Mouse (Mus musculus) forebrain, embryonic 14.5 days (tissue): ENCODE measurements around the gene Gm12216. TPM values are rescaled to one million over a fixed set of nuclear protein-coding genes. Genes with fewer than 3 reads are reported as not detected.

Experiments used
- ATAC-seq: fragments of 200-750 bp; cut with Nextera tagmentation; 2 replicates; pipeline ENCODE4 v1.8.0; 2017; ENCODE audit warnings: mild to moderate bottlenecking, moderate library complexity
- DNase-seq: peaks from one replicate; pipeline ENCODE4 v3.0.0-alpha.2; 2015; ENCODE audit warnings: low spot score
- H3K27ac ChIP-seq: fragments of 300-500 bp; sonication (generic); 2 replicates; pipeline ENCODE4 v1.5.1; 2014; ENCODE audit warnings: low read depth, mild to moderate bottlenecking, control low read depth, low read length, moderate library complexity
- H3K27me3 ChIP-seq: fragments of 300-500 bp; sonication (generic); replicated peaks from 2 replicates; pipeline ENCODE4 v1.6.1; 2014; ENCODE audit warnings: low read length, control low read depth, mixed read lengths; ENCODE audit not compliant: control insufficient read depth, insufficient read depth
- H3K36me3 ChIP-seq: fragments of 300-500 bp; sonication (generic); 2 replicates; pipeline ENCODE4 v1.6.1; 2014; ENCODE audit warnings: low read length, control low read depth; ENCODE audit not compliant: control insufficient read depth, insufficient read depth
- H3K4me1 ChIP-seq: fragments of 300-500 bp; sonication (generic); 2 replicates; pipeline ENCODE4 v1.6.1; 2014; ENCODE audit warnings: antibody characterized with exemption, low read length, control low read depth; ENCODE audit not compliant: control insufficient read depth, insufficient read depth
- H3K4me2 ChIP-seq: fragments of 300-500 bp; sonication (generic); 2 replicates; pipeline ENCODE4 v1.6.1; 2014; ENCODE audit warnings: mild to moderate bottlenecking, control low read depth, low read length
- H3K4me3 ChIP-seq: fragments of 300-500 bp; sonication (generic); 2 replicates; pipeline ENCODE4 v1.5.1; 2014; ENCODE audit warnings: low read depth, low read length, control low read depth
- H3K9ac ChIP-seq: fragments of 300-500 bp; sonication (generic); 2 replicates; pipeline ENCODE4 v1.6.1; 2014; ENCODE audit warnings: mild to moderate bottlenecking, low read length, control low read depth, moderate library complexity
- H3K9me3 ChIP-seq: fragments of 300-500 bp; sonication (generic); replicated peaks from 2 replicates; pipeline ENCODE4 v1.6.1; 2016; ENCODE audit warnings: low read length, control low read depth, mixed read lengths; ENCODE audit not compliant: control insufficient read depth
- WGBS: fragments of 180-500 bp; shearing (Covaris S2); extraction: QIAGEN DNeasy Blood & Tissue Kit; methylation state at CpG from one replicate; pipeline ENCODE4 v1.1.7; 2014; 5-methylcytosine and 5-hydroxymethylcytosine counted together
- polyA plus RNA-seq: library from polyadenylated mRNA; unstranded; fragments of >200 nt; fragmentation: Nextera tagmentation; extraction: Ambion mirVana; gene quantifications from 2 replicates; pipeline ENCODE4 v1.2.1, GENCODE M21; 2014

Gm12216 gene
- polyA plus RNA-seq, 1 experiment from 2014 or later: not detected

- no peaks in the 10 kb centered on the region for H3K9me3 ChIP-seq
- no peaks in the 10 kb centered on the region for H3K27me3 ChIP-seq
- DNase-seq (no peak), ATAC-seq (no peak)
- no peaks in the 10 kb centered on the region for H3K36me3 ChIP-seq
- H3K4me2 ChIP-seq: no peak overlapping the region
- H3K4me1 ChIP-seq: no peaks in the 10 kb centered on the region
- no peak overlapping the region for H3K27ac ChIP-seq
- H3K4me3 ChIP-seq: no peak overlapping the region
- no peak overlapping the region for H3K9ac ChIP-seq
- 87% methylated on average over 3 of the region's 3 CpGs for WGBS
Measured at GRCm38 (mm10) chr11:53785311-53785936, 73.6 kb downstream of the Gm12216 start.

- WGBS: 90% methylated on average over 9 of the region's 9 CpGs
- no peak overlapping the region for H3K4me3 ChIP-seq
- no peak for ATAC-seq
- H3K36me3 ChIP-seq: no peaks in the 10 kb centered on the region
- no peak overlapping the region for H3K9ac ChIP-seq
- no peak overlapping the region for H3K27ac ChIP-seq
- H3K27me3 ChIP-seq: no peaks in the 10 kb centered on the region
- no peaks in the 10 kb centered on the region for H3K4me1 ChIP-seq
- no peak overlapping the region for H3K4me2 ChIP-seq
- no peaks in the 10 kb centered on the region for H3K9me3 ChIP-seq
- no peak for DNase-seq
Measured at GRCm38 (mm10) chr11:53783288-53783687, 75.8 kb downstream of the Gm12216 start.

GRCm38 (mm10) chr11:53781964-53782363 lies 77.1 kb downstream of the Gm12216 start:
- Histone ChIP-seq H3K27ac (no peak overlapping the region), H3K4me1 (no peaks in the 10 kb centered on the region), H3K27me3 (no peaks in the 10 kb centered on the region), H3K4me2 (no peak overlapping the region), H3K4me3 (no peak overlapping the region), H3K9ac (no peak overlapping the region), H3K9me3 (no peaks in the 10 kb centered on the region), H3K36me3 (no peaks in the 10 kb centered on the region)
- 88% methylated on average over 7 of the region's 7 CpGs for WGBS
- DNase-seq (no peak), ATAC-seq (no peak)

GRCm38 (mm10) chr11:53781201-53781775 lies 77.8 kb downstream of the Gm12216 start:
- H3K4me3 ChIP-seq: no peak overlapping the region
- DNase-seq (no peak), ATAC-seq (no peak)
- H3K27ac ChIP-seq: no peak overlapping the region
- H3K27me3 ChIP-seq: no peaks in the 10 kb centered on the region
- no peak overlapping the region for H3K9ac ChIP-seq
- 0 out of 2 replicates have a peak, but pooled peaks cover 2% of the 10 kb centered on the region for H3K36me3 ChIP-seq
- no peaks in the 10 kb centered on the region for H3K9me3 ChIP-seq
- WGBS: 93% methylated on average over 4 of the region's 4 CpGs
- H3K4me2 ChIP-seq: no peak overlapping the region
- H3K4me1 ChIP-seq: no peaks in the 10 kb centered on the region

DNA sequence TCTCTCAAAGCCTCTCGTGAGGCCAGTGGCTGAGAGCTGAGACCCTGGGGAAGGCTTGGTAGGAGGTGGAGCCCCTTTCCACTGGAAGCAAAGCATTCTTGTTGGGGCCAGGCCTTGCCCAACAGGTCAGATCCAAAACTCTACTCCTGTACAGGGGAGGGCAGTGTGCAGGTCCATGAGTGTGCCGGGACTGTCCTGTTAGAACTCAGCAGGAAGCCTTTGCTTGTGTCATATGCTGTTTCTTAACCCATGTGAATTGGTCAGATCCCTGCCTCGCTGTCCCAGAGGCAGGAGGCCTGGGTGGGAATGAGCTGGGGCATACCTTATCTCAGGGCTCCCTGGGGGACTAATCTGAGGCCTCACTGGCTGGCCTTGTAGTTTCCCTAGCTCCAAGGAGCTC lies 78.8 kb downstream of the Gm12216 start:
- H3K27me3 ChIP-seq: no peaks in the 10 kb centered on the region
- no peak overlapping the region for H3K9ac ChIP-seq
- 0 out of 2 replicates have a peak, but pooled peaks cover 2% of the 10 kb centered on the region for H3K36me3 ChIP-seq
- H3K4me3 ChIP-seq: no peak overlapping the region
- H3K4me2 ChIP-seq: no peak overlapping the region
- WGBS: 61% methylated on average over 3 of the region's 3 CpGs
- no peaks in the 10 kb centered on the region for H3K9me3 ChIP-seq
- DNase-seq (no peak), ATAC-seq (no peak)
- H3K4me1 ChIP-seq: no peaks in the 10 kb centered on the region
- no peak overlapping the region for H3K27ac ChIP-seq

- H3K27me3 ChIP-seq: no peaks in the 10 kb centered on the region
- WGBS: 91% methylated on average over 2 of the region's 2 CpGs
- H3K4me2 ChIP-seq: no peak overlapping the region
- H3K4me1 ChIP-seq: no peaks in the 10 kb centered on the region
- 0 out of 2 replicates have a peak, but pooled peaks cover 2% of the 10 kb centered on the region for H3K36me3 ChIP-seq
- ATAC-seq (no peak), DNase-seq (no peak)
- H3K9ac ChIP-seq: no peak overlapping the region
- no peak overlapping the region for H3K4me3 ChIP-seq
- no peaks in the 10 kb centered on the region for H3K9me3 ChIP-seq
- no peak overlapping the region for H3K27ac ChIP-seq
Measured at GRCm38 (mm10) chr11:53779808-53780207, 79.2 kb downstream of the Gm12216 start.

DNA sequence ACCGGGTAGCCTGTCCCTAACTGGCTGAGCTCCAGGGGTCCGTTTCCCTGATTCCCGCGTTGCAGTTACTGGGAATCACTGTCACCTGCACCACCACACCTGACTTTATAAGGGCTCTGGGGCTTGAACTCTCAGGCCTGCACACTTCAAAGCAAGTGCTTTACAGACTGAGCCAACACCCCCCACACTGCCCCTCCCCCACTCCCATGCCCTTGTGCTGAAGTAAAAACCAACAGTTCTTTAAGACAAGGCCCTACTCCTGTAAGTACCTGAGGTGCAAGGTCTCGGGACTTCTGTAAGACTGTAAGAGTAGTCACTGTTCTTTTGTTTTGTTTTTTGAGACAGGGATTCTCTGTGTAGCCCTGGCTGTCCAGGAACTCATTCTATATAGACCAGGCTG lies 80.6 kb downstream of the Gm12216 start:
- DNase-seq: no peak
- Histone ChIP-seq H3K4me3 (no peak overlapping the region), H3K4me1 (no peaks in the 10 kb centered on the region), H3K9ac (no peak overlapping the region), H3K4me2 (no peak overlapping the region), H3K27me3 (no peaks in the 10 kb centered on the region), H3K27ac (no peak overlapping the region), H3K36me3 (0 out of 2 replicates have a peak, but pooled peaks cover 2% of the 10 kb centered on the region), H3K9me3 (no peaks in the 10 kb centered on the region)
- WGBS: 82% methylated on average over 5 of the region's 5 CpGs
- ATAC-seq: no peak

DNA sequence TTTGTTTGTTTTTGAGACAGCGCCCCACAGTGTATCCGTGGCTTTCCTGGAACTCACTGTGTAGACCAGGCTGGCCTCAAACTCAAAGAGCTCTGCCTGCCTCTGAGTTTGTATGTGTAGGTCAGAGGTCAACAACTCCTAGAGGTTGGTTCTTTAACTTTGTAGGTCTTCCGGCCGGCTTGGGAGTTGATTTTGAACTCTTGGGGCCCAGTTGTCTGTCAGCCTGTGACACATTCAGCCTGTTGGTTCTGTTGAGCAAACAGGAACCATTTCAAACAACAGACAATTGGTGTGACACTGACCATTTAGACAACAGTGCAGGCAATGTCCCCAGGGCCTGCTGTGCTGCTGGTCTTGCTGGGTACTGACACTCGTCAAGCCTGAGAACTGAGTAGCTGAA lies 81.3 kb downstream of the Gm12216 start:
- H3K4me3 ChIP-seq: no peak overlapping the region
- no peak overlapping the region for H3K4me2 ChIP-seq
- H3K36me3 ChIP-seq: 0 out of 2 replicates have a peak, but pooled peaks cover 2% of the 10 kb centered on the region
- no peaks in the 10 kb centered on the region for H3K4me1 ChIP-seq
- DNase-seq (no peak), ATAC-seq (no peak)
- no peak overlapping the region for H3K27ac ChIP-seq
- H3K27me3 ChIP-seq: no peaks in the 10 kb centered on the region
- H3K9ac ChIP-seq: no peak overlapping the region
- WGBS: 82% methylated on average over 5 of the region's 5 CpGs
- H3K9me3 ChIP-seq: no peaks in the 10 kb centered on the region

GRCm38 (mm10) chr11:53774659-53775255 lies 84.3 kb downstream of the Gm12216 start:
- Histone ChIP-seq H3K4me1 (no peaks in the 10 kb centered on the region; the same call in 1 of the 2 replicates), H3K27me3 (no peaks in the 10 kb centered on the region), H3K9me3 (no peaks in the 10 kb centered on the region), H3K27ac (no peak overlapping the region), H3K4me3 (no peak overlapping the region), H3K9ac (no peak overlapping the region), H3K36me3 (0 out of 2 replicates have a peak, but pooled peaks cover 2% of the 10 kb centered on the region), H3K4me2 (no peak overlapping the region)
- DNase-seq (no peak), ATAC-seq (no peak)
- WGBS: 85% methylated on average over 13 of the region's 13 CpGs
